Mouse (Mus musculus): ENCODE results near the gene Nlk. TPM values are rescaled to one million over a fixed set of nuclear protein-coding genes. Genes with fewer than 3 reads are reported as not detected.

Gene Nlk
- 14.8 and 15.7 TPM in 2 replicates for polyA plus RNA-seq (2016; fragmentation: Nextera tagmentation; extraction: Ambion mirVana)

DNA sequence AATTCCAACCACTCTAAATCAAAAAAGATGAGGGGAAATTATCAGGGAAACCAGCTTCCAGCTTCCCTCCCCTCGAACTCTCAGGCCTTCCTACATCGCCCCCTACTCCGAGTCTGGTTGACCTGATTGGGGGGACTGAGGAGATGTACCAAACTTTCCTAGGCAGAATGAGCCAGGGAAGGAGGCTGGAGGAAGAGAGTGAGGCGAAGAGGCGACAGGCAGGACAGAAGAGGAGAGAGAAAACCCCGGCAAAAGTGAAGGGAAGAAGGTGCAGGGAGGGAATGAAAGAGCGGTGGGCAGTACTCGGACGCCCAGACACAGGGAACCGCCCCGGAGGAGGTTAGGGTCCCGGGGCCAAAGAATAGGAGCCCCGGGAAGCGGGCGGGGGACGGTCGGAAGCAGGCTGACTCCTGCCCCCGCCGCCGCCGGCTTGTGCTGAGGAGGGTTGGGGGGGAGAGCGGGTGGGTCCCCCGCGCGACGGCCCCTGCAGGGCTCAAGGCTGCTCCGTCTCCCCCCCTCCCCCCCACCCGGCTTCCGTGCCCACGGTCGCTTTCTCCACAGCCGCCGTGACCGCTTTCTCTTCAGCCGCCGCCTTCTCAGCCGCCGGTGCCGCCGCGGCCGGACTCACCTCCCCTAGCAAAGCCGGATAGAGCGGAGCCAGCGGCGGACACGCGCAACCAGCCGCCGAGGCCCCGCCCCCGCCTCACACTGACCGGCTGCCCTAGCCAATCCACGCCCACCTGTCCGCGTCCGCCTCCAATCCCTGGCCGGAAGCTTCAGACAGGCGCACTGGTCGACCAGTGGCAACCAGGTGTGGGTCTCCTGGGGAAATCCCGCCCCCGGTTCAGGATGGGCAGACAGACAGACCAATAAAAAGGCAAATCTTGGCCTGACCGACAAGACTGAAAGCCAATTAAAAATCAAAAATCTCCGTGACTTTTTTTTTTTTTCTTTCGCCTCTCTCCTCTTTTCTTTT is at the start of gene Nlk:
Nlk (minus strand) TSS at position 597 of the 976 bp plus-strand sequence.
- under 1% methylated on average over 59 of the region's 65 CpGs for WGBS

DNA sequence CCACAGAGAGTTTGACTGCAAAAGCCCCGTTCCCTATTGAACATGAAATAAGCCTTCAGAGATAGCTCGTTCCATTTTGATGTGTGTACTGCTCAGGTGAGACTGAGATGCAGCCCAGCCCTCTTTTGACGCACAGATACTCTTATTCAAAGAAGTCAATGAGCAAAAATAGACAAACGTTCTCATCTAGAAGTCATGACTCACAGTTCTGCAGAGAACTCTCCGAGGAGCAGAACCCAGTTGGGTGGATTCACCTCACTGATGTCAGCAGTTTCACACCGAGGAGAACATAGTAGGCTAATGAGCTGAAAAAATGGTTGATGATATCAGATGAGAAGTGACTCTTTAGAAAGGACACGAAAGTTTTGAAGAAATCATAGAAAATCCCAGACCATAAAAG is 49.1 kb upstream of the Nlk start:
- no peaks in the 10 kb centered on the region for H3K9me3 ChIP-seq
- no peak overlapping the region for H3K27ac ChIP-seq
- no peaks in the 10 kb centered on the region for H3K27me3 ChIP-seq
- H3K4me3 ChIP-seq, result no peak overlapping the region
- no peak overlapping the region for H3K4me2 ChIP-seq (replicated peaks)
- H3K4me1 ChIP-seq, result peaks cover 6% of the 10 kb centered on the region
- WGBS, result 92% methylated on average over 7 of the region's 7 CpGs
- H3K9ac ChIP-seq, result no peak overlapping the region
- no peak for ATAC-seq (ENCODE audit: insufficient number of reproducible peaks, insufficient read depth, low FRiP score, low TSS enrichment)
- peaks cover 8% of the 10 kb centered on the region; the same call in 1 of the 2 replicates for H3K36me3 ChIP-seq

More for the DNA sequence above, at the start of gene Nlk:
- Histone ChIP-seq H3K9me3 (no peaks in the 10 kb centered on the region), H3K4me3 (peak within 1 kb of the TSS; percentile 76), H3K27me3 (no peaks in the 10 kb centered on the region), H3K9ac (peak within 1 kb of the TSS; percentile 80), H3K36me3 (no peaks in the 10 kb centered on the region), H3K27ac (peak within 1 kb of the TSS; percentile 87), H3K4me2 (replicated peaks) (peak within 1 kb of the TSS; percentile 54), H3K4me1 (peaks cover 25% of the 10 kb centered on the region)
- ATAC-seq (ENCODE audit: insufficient number of reproducible peaks, insufficient read depth, low FRiP score, low TSS enrichment), result peak; percentile 100

- WGBS, result 63% methylated on average over 4 of the region's 4 CpGs
- H3K4me3 ChIP-seq, result no peak overlapping the region
- no peaks in the 10 kb centered on the region for H3K9me3 ChIP-seq
- peaks cover 8% of the 10 kb centered on the region; the same call in 1 of the 2 replicates for H3K36me3 ChIP-seq
- no peaks in the 10 kb centered on the region for H3K27me3 ChIP-seq
- H3K27ac ChIP-seq, result no peak overlapping the region
- ATAC-seq (ENCODE audit: insufficient number of reproducible peaks, insufficient read depth, low FRiP score, low TSS enrichment), result no peak
- H3K4me1 ChIP-seq, result peaks cover under 1% of the 10 kb centered on the region; the same call in 1 of the 2 replicates
- no peak overlapping the region for H3K4me2 ChIP-seq (replicated peaks)
- H3K9ac ChIP-seq, result no peak overlapping the region
Observed at GRCm38 (mm10) chr11:78745475-78745874, 48.3 kb upstream of the Nlk start.

DNA sequence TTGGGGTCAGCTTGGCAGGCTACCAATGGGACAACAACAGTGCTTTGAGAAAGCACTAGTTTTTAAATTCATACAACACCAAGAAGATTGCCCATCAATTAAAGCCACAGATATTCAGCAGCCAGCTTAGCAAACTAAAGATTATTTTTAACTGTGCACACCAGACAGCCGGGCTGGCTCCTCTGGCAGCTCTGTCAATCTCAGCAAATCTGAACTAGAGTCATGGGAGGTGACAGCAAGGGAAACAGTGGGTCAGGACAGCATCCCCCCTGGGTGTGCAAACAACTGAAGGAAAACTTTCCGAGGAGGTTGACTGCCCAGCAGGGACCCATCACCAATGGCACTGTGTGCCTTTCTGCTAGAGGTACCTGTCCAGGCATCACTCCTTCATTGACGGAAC is 45.3 kb upstream of the Nlk start:
- ATAC-seq (ENCODE audit: insufficient number of reproducible peaks, insufficient read depth, low FRiP score, low TSS enrichment), result no peak
- Histone ChIP-seq H3K36me3 (no peaks in the 10 kb centered on the region), H3K4me3 (no peak overlapping the region), H3K9me3 (no peaks in the 10 kb centered on the region), H3K27ac (no peak overlapping the region), H3K4me1 (no peaks in the 10 kb centered on the region), H3K9ac (no peak overlapping the region), H3K27me3 (no peaks in the 10 kb centered on the region), H3K4me2 (replicated peaks) (no peak overlapping the region)
- 67% methylated on average over 3 of the region's 3 CpGs for WGBS

GRCm38 (mm10) chr11:78741958-78742357 is 44.8 kb upstream of the Nlk start:
- WGBS, result 62% methylated on average over 7 of the region's 7 CpGs
- Histone ChIP-seq H3K9ac (no peak overlapping the region), H3K27me3 (no peaks in the 10 kb centered on the region), H3K27ac (no peak overlapping the region), H3K9me3 (no peaks in the 10 kb centered on the region), H3K4me1 (no peaks in the 10 kb centered on the region), H3K4me3 (no peak overlapping the region), H3K36me3 (no peaks in the 10 kb centered on the region), H3K4me2 (replicated peaks) (no peak overlapping the region)
- ATAC-seq (ENCODE audit: insufficient number of reproducible peaks, insufficient read depth, low FRiP score, low TSS enrichment), result no peak

DNA sequence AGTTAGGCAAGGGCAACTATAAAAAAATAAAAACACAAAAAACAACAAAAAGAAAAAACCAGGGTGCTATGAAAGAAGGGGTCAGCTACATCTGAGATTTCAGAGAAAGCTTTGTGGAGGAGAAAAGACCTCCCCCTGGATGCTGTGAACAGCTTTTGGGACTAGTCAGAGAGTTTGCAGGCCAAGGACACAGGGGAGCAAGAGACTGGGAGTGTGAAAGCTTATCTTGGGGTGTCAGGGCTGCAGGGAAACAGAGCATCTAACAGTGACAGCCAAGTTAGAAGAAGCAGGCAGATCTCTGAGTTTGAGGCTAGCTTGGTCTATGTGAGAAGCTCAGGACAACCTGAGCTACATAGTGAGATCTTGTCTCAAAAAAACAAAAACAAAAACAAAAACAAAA is 42.2 kb upstream of the Nlk start:
- no peak for ATAC-seq (ENCODE audit: insufficient number of reproducible peaks, insufficient read depth, low FRiP score, low TSS enrichment)
- no peak overlapping the region for H3K4me3 ChIP-seq
- no peaks in the 10 kb centered on the region for H3K4me1 ChIP-seq
- H3K9ac ChIP-seq, result no peak overlapping the region
- H3K27me3 ChIP-seq, result no peaks in the 10 kb centered on the region
- H3K9me3 ChIP-seq, result no peaks in the 10 kb centered on the region
- H3K27ac ChIP-seq, result no peak overlapping the region
- no peaks in the 10 kb centered on the region for H3K36me3 ChIP-seq
- H3K4me2 ChIP-seq (replicated peaks), result no peak overlapping the region

DNA sequence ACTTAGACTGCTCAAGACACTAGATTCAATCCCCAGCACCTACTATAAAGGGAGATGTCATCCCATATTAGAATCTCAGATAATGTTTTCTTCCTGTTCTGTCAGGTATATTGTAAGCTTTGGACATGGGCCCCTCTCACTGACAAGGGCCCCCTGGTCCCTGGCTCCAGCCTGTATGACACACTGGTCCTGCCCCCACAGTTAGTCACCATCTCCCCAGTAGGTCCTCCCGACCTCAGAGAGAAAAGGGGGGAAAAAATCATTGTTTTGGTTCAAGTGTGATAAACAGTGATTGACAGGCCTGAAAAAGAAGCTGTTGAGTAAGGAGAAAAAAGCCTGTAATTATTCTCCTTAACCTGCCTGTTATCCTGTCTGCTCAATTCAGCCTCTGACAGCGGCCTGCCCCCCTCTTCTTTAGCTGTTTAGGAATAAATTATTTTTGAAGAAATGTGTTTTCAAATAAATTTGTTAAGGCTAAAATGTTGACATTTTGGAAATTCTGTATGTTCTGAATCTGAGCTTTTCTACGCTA is 39.8 kb upstream of the Nlk start:
- ATAC-seq (ENCODE audit: insufficient number of reproducible peaks, insufficient read depth, low FRiP score, low TSS enrichment), result no peak
- Histone ChIP-seq H3K36me3 (no peaks in the 10 kb centered on the region), H3K4me2 (replicated peaks) (no peak overlapping the region), H3K9ac (no peak overlapping the region), H3K9me3 (no peaks in the 10 kb centered on the region), H3K4me3 (no peak overlapping the region), H3K27ac (no peak overlapping the region), H3K4me1 (no peaks in the 10 kb centered on the region), H3K27me3 (no peaks in the 10 kb centered on the region)
- 50% methylated on average over 3 of the region's 3 CpGs for WGBS

- no peaks in the 10 kb centered on the region for H3K36me3 ChIP-seq
- H3K4me3 ChIP-seq, result no peak overlapping the region
- no peak for ATAC-seq (ENCODE audit: insufficient number of reproducible peaks, insufficient read depth, low FRiP score, low TSS enrichment)
- H3K9ac ChIP-seq, result no peak overlapping the region
- no peaks in the 10 kb centered on the region for H3K4me1 ChIP-seq
- WGBS, result 89% methylated on average over 1 of the region's 1 CpGs
- no peak overlapping the region for H3K27ac ChIP-seq
- no peaks in the 10 kb centered on the region for H3K9me3 ChIP-seq
- no peak overlapping the region for H3K4me2 ChIP-seq (replicated peaks)
- H3K27me3 ChIP-seq, result no peaks in the 10 kb centered on the region
Observed at GRCm38 (mm10) chr11:78735168-78735567, 38.0 kb upstream of the Nlk start.

GRCm38 (mm10) chr11:78732619-78733018 is 35.4 kb upstream of the Nlk start:
- Histone ChIP-seq H3K27ac (no peak overlapping the region), H3K4me3 (no peak overlapping the region), H3K9ac (no peak overlapping the region), H3K27me3 (no peaks in the 10 kb centered on the region), H3K4me1 (no peaks in the 10 kb centered on the region), H3K4me2 (replicated peaks) (no peak overlapping the region), H3K9me3 (no peaks in the 10 kb centered on the region), H3K36me3 (no peaks in the 10 kb centered on the region)
- ATAC-seq (ENCODE audit: insufficient number of reproducible peaks, insufficient read depth, low FRiP score, low TSS enrichment), result no peak
- WGBS, result 79% methylated on average over 6 of the region's 6 CpGs

DNA sequence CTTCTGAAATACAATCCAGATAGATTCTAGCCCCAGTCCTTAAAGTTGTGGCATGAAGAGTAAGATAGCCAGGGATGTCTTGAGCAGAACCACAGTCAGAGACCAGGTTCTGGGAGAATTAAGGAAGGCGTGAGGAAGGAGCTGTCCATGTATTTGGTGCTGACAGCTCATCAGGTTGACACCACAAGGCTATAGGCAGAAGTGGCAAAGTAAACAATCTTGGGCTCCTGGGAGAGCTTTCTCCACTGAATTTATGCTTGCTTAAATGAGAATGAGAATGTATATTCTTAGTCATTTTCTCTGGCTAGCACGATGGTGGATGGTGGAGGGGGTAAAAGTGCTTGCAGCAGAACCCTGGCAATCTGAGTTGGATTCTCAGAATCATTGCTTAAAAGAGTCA is 33.7 kb upstream of the Nlk start:
- no peak overlapping the region for H3K4me3 ChIP-seq
- H3K9ac ChIP-seq, result no peak overlapping the region
- WGBS, result 23% methylated on average over 2 of the region's 2 CpGs
- H3K36me3 ChIP-seq, result no peaks in the 10 kb centered on the region
- no peaks in the 10 kb centered on the region for H3K9me3 ChIP-seq
- H3K27me3 ChIP-seq, result no peaks in the 10 kb centered on the region
- no peaks in the 10 kb centered on the region for H3K4me1 ChIP-seq
- no peak overlapping the region for H3K4me2 ChIP-seq (replicated peaks)
- H3K27ac ChIP-seq, result no peak overlapping the region
- no peak for ATAC-seq (ENCODE audit: insufficient number of reproducible peaks, insufficient read depth, low FRiP score, low TSS enrichment)

DNA sequence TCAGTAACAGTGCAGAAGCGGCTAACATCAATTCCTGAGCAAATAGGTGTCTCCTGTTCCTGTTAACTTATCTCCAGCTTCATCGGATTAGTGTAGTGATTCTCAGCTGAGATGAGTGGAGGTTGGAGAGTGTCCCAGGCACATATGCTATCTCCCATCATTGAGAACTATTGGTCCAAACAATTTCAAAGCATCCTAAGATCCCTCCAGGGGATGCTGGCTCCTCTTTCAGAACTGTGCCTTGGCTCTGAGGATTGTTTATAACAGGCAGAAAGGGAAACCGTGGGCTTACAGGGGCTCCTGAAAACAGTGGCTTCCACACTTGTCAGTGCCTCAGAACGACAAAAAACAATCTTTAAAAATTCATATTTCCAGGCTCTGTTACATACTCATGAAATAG is 30.9 kb upstream of the Nlk start:
- 66% methylated on average over 4 of the region's 4 CpGs for WGBS

DNA sequence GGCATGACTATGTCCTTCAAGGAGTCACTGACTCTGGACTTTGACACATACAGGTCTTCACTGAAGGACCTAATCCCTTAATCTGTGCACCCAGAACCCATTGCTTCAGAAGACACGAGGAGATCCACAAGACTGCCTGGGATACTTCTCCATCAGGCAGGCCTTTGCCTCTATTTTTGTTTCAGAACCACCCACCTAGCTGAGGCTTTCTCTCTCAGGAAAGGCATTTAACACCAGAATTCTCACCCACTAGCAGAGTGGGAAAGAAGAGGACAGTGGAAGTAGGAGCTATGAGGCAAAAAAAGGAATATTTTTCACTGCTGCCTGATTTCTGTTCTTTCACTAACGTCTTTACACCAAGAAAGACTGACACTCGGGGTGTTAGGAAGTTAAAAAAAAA is 29.2 kb upstream of the Nlk start:
- WGBS, result 77% methylated on average over 3 of the region's 3 CpGs
- Histone ChIP-seq H3K9ac (no peak overlapping the region), H3K4me2 (replicated peaks) (no peak overlapping the region), H3K27ac (no peak overlapping the region), H3K9me3 (no peaks in the 10 kb centered on the region), H3K27me3 (no peaks in the 10 kb centered on the region), H3K36me3 (no peaks in the 10 kb centered on the region), H3K4me1 (no peaks in the 10 kb centered on the region), H3K4me3 (no peak overlapping the region)
- no peak for ATAC-seq (ENCODE audit: insufficient number of reproducible peaks, insufficient read depth, low FRiP score, low TSS enrichment)

More for the DNA sequence above, 30.9 kb upstream of the Nlk start:
- H3K9me3 ChIP-seq, result no peaks in the 10 kb centered on the region
- H3K36me3 ChIP-seq, result no peaks in the 10 kb centered on the region
- no peak overlapping the region for H3K9ac ChIP-seq
- H3K4me1 ChIP-seq, result no peaks in the 10 kb centered on the region
- no peak for ATAC-seq (ENCODE audit: insufficient number of reproducible peaks, insufficient read depth, low FRiP score, low TSS enrichment)
- no peak overlapping the region for H3K27ac ChIP-seq
- no peaks in the 10 kb centered on the region for H3K27me3 ChIP-seq
- H3K4me2 ChIP-seq (replicated peaks), result no peak overlapping the region
- H3K4me3 ChIP-seq, result no peak overlapping the region
